Mouse (Mus musculus) yolk sac, embryonic 10.5 days (tissue): Measurements from ENCODE around the gene Tyrobp.
A peak's percentile ranks its signal among the peaks of the same experiment; 100 is the strongest.

Source experiments
- DNase-seq: peaks from one replicate; pipeline ENCODE4 v3.0.0-alpha.2; 2017; ENCODE audit warnings: low spot score

Gene Tyrobp

GRCm38 (mm10) chr7:30413596-30413995 lies at the start of gene Tyrobp:
Gene Tyrobp, plus strand, starts transcription at chr7:30413760.
- no peak for DNase-seq

GRCm38 (mm10) chr7:30367466-30367865 lies 46.1 kb upstream of the Tyrobp start:
- no peak for DNase-seq

DNA sequence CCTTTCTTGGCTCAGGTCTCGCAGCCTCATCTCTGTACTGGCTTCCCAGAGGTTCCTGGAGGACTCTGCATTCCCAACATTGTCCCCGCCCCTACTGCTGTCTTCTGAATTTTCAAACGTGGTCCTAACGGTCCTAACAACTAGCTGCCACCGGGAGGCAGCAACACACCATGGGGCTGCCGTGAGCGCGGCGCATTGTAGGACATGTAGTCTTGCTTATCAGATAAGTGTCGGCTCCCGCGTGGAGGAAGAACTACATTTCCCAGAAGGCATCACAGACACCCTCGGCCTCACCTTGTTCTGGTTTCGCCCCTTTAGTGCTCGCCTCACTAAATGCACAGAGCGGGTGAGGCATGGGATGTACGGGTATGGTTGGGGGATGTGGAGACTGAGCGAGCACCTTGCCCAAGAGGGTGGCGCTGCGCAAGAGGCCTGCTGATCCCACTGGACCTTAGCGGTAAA lies 40.0 kb upstream of the Tyrobp start:
- peak; percentile 92 for DNase-seq

DNA sequence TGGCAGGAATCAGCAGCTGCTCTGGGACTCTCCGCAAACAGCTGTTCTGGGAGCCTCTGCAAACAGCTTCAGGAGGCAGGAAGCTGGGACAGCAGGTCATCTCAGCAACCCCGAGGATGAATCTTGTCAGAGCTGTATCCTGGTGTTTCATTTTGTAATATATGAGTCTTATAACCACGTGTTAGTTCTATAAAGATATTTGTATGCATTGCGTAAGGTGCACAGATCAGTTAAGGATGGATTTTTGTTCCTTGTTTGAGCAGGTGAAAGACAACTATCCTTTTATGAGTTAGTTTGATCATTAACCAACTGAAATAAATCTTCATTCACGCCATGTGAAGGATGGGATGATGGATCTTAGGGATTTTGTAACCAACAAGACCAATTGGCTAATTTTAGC lies 33.5 kb upstream of the Tyrobp start:
- no peak for DNase-seq

DNA sequence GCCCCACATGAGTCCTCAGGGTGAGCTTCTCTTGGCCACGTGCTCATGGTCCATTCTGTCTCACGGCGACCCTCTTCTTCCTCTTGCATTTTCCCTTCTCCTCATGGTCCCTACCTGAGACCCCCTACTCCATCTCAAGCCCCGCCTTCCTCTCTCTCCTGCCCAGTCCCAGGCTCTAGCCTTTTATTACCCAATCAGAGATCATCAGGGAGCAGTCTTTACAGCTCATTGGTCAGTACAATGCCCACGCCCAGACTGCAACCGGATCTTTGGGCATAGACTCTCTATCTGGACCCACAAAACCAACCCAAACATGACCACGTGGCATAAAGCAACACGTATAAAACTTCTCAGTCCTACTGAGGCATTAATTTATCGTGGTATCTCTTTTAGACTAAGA lies 29.5 kb upstream of the Tyrobp start:
- no peak for DNase-seq

DNA sequence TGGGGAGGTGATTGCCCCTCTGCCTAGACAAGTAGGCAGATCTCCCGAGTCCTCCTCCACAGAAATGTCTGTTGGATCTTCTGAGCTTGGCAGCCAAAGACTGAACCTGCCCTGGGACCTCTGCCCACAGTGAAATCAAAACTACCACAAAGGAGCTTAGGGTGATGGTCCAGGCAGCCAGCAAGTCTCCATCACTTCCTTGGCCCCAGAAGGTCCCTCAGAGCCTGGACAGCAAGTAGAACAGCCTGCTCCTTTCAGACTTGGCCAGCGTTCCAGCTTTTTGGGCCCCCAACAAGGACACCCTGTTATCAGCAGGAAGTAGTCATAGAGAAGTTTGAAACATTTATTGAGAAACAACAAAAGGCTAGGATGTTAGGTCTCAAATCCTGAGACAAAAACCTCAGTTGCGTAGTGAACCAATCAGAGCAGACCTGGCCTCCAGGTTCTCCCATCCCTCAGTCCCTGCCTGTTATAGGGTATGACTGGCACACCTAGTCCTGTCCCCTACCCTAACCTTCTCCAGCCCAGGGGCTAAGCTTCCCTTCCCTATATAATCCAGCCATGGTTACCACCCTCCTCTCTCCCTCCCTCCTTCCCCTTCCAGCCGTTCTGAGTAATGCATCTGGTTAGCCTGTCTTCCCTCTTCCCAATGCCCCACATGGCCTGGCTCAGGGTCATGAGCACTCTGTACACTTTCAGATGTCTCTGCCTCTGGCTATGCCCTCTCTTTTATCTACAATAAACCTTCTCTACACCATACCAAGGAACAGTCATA lies 20.6 kb upstream of the Tyrobp start:
- no peak for DNase-seq

- no peak for DNase-seq
Observed at GRCm38 (mm10) chr7:30393631-30394030, 19.9 kb upstream of the Tyrobp start.

DNA sequence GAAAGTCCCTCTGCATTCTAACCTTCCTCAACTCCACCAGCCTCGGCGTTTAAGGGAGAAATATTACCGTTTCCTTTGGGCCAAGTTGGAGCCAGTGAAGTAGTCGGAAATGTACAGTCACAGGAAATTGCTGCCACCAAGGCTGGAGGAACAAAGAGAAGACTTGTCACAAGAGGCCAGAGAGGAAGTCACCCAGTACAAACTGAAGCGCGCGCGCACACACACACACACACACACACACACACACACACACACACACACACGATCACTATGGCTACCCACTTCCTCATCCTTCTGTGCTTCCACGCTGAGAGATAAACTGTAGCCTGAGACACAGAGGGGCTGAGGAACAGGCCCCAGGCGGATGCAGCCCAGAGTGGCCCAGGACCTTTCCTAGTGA lies 19.2 kb upstream of the Tyrobp start:
- DNase-seq: peak; percentile 37

DNA sequence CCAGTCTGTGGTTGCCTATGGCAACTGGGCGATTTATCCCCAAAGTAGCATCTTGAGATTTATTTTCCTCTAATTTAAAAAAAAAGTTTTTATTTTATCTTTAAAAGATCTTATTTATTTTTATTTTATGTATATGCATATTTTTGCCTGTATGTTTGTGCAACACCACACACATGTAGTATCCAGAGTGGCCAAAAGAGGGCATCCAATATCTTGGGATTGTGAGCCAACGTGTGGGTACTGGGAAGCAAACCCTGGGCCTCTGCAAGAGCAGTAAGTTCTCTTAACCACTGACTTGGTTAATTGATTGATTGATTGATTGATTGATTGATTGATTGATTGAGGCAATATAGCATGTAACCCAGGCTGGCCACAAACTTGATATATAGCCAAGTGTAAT lies 18.7 kb upstream of the Tyrobp start:
- no peak for DNase-seq

GRCm38 (mm10) chr7:30399671-30400070 lies 13.9 kb upstream of the Tyrobp start:
- no peak for DNase-seq

GRCm38 (mm10) chr7:30402343-30402742 lies 11.2 kb upstream of the Tyrobp start:
- no peak for DNase-seq

GRCm38 (mm10) chr7:30408639-30409038 lies 4.9 kb upstream of the Tyrobp start:
- no peak for DNase-seq

GRCm38 (mm10) chr7:30409789-30410188 lies 3.8 kb upstream of the Tyrobp start:
- no peak for DNase-seq

DNA sequence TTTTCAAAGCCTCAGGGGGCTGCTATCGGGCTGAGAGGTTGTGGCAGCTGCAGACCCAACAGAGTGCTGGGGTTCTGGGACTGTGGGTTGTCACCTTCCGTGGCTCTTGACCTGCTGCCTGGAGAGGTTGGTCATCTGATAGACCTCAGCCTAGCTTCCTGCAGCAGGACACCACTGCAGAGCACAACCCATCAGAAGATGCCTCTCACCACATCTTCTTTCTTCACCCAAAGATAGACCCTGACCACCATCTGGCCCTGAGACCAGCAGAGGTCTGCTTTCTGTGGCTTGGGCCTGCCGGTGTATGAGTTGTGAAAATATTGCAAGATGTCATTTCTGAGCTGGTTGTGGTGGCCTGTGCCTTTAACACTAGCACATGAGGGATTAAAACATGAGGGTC lies 2.5 kb upstream of the Tyrobp start:
- no peak for DNase-seq

DNA sequence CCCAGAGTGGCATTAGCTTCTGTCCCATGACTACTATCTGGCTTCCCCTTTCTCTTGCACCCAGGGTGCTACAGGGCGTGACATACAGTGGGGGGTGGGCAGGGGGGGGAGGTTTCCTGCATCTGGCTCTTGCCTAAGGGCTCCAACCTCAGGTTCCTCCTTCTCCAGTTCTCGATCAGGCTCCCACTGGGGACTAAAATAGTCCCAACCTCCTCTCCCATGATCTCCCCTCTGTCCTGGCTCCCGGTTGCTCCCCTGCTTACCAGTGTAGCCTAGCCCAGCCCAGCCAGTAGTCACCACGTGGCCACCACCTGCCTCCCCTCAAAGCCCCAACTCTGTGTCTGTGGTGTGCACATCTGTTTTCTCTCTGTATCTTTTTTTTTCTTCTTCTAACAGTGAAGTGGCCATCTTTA lies 819 bp upstream of the Tyrobp start:
- DNase-seq: no peak

- DNase-seq: no peak
Observed at GRCm38 (mm10) chr7:30417856-30418255, 4.3 kb downstream of the Tyrobp start.

GRCm38 (mm10) chr7:30419561-30420499 lies 6.3 kb downstream of the Tyrobp start, which contains the start of gene Hcst:
Gene Hcst, minus strand, starts transcription at chr7:30419854.
- DNase-seq: no peak

- DNase-seq: no peak
Observed at GRCm38 (mm10) chr7:30420673-30421072, 7.1 kb downstream of the Tyrobp start.

DNA sequence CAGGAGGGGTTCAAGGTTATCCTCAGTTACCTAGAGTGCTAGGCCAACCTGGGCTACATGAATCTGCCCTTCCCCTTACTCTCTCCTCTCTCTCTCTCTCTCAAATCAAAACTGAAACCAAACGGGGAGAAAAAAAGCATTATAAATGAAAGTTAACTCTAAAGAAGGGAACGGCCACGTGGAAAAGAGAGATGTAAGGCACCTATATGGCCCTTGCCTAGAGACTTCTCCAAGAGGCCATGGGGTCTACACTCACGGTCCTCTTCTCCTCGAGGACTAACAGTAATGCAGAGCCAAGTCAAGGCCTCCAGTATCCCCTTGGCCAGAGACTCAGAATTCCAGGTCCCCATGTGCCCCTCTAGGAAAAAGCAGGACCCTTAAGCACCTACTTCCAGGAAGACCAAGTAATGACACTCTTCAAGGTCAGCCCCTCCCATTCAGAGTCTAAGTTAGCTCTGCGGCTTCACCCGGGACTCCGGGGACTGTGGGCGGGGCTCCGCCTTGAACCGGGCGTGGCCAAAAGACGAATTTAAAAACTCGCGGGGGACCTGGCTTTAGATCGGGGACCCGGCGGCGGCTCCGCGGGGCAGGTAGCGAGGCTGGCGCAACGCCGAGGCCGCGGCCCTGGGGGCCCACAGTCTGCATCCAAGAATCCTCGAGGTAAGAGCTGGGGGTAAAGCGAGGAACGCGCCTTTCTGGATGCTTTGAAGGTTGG lies 7.8 kb downstream of the Tyrobp start, which contains the start of gene Nfkbid:
Nfkbid (plus strand) TSS at position 558 of the 715 bp plus-strand sequence.
- peak; percentile 60 for DNase-seq

DNA sequence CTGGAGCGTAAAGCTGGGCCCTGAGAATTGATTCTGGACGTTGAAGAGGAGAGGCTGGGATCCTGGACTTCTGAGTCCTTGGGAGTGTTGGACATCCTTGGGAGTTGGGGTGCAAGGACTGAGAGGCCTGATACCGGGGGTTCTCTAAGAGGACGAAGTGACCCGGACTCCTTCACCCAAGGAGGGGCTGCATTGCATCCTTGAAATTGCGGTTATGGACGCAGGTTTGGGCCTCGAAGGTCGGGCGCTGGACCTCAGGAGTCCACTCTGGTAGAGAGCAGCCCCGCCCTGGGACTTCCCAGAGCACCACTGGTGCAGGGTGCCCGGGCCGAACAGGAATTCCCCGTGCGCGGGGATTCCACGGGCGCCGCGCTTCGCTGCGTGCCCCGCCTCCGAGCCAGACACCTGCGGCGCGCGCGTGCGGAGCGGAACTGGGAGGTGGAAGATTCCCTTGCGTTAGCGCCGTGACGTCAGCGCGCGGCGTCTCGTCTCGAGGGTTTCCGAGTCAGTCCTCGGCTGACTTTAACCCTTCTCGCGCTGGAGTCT lies 8.4 kb downstream of the Tyrobp start:
- peak; percentile 78 for DNase-seq

GRCm38 (mm10) chr7:30422560-30422959 lies 9.0 kb downstream of the Tyrobp start:
- no peak for DNase-seq
